Mouse (Mus musculus) liver, embryonic 14 days (tissue): ENCODE measurements around the gene Mfsd9. TPM values are rescaled to one million over a fixed set of nuclear protein-coding genes. Genes with fewer than 3 reads are reported as not detected.

ENCODE experiments used
- polyA plus RNA-seq: library from polyadenylated mRNA; depleted of rRNA; stranded (reverse); fragments of >200 nt; gene quantifications from 2 replicates; pipeline ENCODE4 v1.2.3, GENCODE M21; 2012; rRNA removed

Gene Mfsd9
- 0.28 and 0.41 TPM in 2 replicates for polyA plus RNA-seq

DNA sequence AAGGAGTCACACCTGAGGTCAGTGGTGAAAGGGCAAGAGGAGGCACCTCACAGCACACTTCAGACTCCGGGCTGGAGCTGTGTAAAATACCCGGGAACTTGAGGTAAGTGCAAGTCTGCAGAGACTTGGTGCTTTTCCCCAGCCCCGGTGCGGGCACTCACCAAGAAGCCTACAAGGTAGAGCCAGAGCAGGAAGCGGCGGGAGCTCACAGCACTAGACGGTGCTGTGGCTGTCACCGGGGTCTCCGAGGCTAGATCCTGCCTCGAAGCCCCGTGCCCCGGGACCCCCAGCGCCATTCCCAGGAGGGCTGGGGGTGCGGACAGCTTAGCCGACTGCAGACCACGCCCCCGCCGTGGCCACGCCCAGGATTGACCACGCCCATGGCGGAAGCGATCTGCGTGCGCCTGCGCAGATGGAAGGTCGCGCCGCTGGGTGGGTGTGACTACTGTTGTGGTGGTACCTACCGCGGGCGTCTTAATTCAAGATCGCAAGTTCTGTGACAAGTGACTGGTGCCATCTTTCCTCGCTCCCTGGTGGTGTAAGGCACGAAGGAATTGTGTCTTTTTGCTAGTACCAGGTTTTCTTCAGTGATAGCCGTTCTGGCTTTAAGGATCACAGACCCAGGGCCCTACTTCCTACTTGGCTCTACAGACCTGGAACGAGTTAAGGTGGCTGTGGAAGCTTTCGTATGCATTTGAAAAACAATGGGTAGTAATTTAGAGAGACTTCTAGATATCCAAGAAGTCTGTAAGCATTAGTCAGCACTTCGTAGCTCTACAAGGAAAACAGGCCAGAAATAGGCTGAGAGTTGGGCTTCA lies at the start of gene Mfsd9:
Gene Mfsd9 (minus strand): TSS at position 364 of the 818 bp plus-strand sequence.

DNA sequence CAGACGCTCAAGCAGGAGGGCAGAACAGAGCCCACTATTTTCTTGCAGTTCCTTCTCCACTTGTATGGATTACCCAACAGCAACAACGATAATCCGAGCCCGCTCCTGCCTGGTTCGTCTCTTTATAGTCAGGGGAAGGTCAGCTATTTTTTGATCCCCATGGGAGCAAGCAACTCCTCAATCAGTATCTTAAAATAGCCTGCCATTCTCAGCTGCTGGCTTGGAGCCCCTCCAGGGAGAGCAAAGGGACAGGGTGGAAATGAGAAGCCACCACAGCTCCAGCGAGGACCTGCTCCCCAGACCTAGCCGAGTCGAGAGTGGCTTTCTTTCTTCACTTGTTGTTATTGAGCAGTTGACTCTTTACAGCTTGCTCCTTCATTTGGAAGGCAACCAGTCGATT lies 14.9 kb upstream of the Mfsd9 start, which contains the start of gene Tmem182:
Gene Tmem182 (plus strand): TSS at position 251 of the 400 bp plus-strand sequence.

Other genes with a start within 250 kb of the Mfsd9 start
- gene Slc9a4, start 210.6 kb downstream of the Mfsd9 start, polyA plus RNA-seq, result not detected in 2 replicates
- under 0.01 TPM in 1 of 2 replicates, not detected in the other for gene Slc9a2, start 110.1 kb downstream of the Mfsd9 start, polyA plus RNA-seq
- gene Tmem182, start 14.9 kb upstream of the Mfsd9 start, polyA plus RNA-seq, result 0.01 and 0.14 TPM in 2 replicates